Mouse (Mus musculus) mature B cell (primary cell): ENCODE measurements around the gene Acadl.

Experiments used
- in situ Hi-C: fragments of 300-500 bp; cut with MboI; formaldehyde crosslinking; loops from 2 replicates; pipeline ENCODE4 v1.14.3; 2019

Gene Acadl

DNA sequence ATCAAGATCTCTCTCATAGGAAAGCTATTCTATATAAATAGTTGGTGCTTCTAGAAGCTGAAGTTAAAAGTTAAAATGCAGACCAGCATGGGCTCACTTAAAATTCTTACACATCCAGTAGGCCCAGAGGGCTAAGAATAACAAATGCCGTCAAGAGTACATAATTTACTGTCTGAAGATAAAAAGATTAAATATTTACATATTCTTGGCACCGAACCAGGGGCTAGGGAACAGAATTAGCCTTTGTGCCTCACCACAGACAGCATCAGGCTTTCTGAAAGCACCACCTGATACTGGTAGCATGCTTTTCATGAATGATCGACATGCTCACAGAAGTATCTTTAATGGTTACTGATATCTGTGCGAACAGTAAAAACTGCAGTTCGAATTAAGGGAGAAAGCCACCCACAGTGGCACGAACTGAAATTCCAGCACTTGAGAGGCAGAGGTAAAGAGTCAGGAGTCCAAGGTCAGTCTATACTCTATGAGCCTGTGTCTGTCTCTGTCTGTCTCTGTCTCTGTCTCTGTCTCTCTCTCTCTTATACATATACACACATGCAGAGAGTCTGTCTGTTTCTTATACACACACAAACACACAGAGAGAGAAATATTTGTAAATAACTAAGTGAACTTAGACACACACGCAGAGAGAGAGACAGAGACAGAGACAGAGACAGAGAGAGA is 23.2 kb downstream of the Acadl start:
- in situ Hi-C loops, result no loop called here

DNA sequence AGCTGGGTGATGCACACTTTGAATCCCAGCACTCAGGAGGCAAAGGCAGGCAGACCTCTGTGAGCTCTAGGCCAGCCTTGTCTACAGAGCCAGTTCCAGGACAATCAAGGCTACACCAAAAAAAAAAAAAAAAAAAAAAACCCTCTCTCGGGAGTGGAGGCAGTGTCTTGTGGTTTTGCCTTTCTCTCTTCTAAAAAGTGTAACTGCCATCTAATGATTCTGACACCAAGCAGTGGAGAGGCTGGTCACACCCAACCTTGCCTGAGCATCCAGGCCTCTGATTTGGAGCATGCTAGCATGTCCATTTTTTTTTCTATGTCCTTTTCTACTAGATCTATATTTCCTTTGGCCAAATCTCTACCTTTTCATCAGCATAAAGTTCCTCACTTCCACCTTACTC is 23.9 kb downstream of the Acadl start:
- in situ Hi-C loops, result no loop called here

- in situ Hi-C loops, result no loop called here
These were observed 24.7 kb downstream of the Acadl start for GRCm38 (mm10) chr1:66838184-66839042.

GRCm38 (mm10) chr1:66837207-66837606 is 25.9 kb downstream of the Acadl start:
- in situ Hi-C loops, result no loop called here

DNA sequence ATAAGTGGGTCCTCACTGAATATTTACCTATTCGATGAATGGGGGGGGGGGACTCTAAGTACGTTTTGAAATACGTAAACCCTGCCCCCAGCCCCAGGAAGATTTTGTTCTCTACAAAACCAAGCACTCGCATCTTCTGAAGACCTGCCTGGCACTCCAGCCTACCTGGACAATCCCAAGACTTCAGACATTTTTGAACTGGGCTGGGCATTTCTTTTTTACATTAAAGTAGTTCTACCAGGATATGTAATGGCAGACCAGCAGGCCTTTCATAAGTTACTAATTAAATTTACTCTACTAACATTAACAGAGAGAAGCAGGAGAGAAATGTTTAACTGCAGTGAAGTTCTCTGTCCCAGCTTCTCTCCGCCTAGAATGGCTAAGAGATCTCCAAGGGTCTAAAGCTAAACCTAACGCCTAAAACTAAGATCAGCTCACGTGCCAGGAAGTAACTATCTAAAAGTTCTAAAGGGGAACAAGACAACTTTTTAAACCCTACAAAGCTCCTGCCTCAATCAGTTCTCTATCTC is 30.4 kb downstream of the Acadl start:
- in situ Hi-C loops, result no loop called here

DNA sequence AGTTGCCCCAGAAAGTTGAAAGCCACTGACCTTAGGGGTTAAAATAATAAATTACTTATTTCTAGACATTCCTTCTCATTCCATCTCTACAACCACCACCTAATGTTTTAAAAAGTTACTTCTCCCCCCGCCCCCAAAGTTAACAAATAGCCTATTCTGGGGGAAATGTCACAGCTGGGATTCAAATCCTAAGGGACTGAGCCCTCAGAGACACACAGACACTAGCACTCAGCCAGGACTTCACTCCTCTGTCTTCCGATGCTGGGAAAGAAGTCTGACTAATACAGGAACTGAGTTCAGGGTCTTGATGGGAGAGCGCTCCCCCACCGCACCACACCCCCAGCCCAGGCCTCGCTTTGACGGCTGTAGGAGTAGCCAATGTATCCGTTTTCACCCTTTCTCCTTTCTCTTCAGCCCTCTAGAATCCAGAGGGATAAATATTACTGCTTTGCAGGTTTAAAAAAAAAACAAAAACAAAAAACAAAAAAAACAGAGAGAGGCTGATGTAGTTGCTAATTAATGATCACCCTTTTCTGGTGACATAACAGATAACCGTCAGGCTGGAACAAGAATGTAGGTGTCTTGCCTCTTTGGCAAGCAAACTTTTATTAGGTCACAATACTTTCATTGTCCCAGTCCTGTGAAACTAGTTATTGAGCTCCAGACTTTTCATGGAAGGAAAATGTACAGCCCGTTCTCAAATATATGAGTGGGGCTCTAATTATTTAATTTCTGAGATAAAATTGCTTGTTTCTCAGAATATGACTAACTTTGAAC is 31.1 kb downstream of the Acadl start:
- in situ Hi-C loops, result no loop called here

GRCm38 (mm10) chr1:66829400-66830080 is 33.5 kb downstream of the Acadl start:
- in situ Hi-C loops, result no loop called here

DNA sequence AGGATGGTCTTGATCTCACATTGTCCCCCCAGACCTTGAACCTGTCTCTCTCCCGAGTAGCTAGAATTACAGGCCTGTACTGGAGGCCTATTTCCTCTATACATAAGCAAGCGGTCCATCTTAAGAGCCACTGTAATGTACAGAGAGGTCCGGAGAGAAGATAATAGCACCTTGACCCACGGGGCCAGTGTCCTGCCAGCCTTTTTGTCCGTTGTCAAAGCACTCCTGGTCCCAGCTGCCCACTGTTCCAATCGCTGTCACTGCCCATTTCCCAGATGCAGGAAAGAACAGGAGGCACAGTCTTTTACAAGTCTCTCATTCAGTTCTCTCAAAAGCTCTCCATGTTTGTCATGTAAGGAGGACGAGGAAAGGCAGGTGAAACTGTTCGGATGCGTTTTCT is 41.1 kb downstream of the Acadl start:
- in situ Hi-C loops, result no loop called here

- in situ Hi-C loops, result no loop called here
These were observed 42.8 kb downstream of the Acadl start for GRCm38 (mm10) chr1:66820241-66820640.

DNA sequence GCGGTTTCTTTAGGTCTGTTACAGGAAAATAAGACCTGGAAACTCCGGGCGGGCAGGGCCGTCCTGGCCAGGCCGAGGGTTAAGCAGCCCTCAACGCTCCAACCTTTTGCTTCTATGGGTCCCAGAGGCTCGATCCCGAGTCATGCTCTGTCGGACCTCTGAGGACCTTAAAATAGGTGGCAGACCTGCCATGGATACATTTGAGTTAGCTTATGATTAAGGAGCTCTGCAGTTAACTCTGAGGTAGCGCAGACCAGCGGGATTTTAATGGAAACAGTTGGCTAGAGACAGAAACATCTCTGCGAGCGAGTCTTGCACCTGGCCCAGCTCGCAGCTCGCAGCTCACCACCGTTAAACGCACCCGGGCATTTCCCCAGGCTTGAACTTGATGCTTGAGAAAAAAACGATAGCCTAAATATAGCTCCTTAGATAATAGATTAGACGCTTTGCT is 45.2 kb downstream of the Acadl start:
- in situ Hi-C loops, result no loop called here

DNA sequence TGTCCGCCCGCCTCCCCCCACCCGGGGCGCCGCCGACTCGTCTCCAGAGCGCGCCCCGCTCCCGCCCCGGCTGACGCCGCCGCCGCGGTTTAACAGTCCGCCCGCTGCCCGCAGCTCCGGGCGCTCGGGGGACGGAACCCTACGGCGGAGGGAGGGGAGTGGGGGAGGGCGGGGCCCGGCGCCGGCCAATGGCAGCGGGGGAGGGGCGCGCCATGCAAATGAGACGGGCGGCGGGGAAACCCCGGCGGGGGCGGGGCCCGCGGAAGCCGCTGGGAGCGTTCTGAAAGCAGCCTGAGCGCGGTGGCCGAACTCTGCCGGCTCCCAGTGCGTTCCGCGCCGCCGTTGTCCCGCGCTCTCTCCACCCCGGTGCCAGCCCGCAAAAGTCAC is 45.6 kb downstream of the Acadl start, which contains the start of gene Kansl1l:
Kansl1l (minus strand) TSS at position 110 of the 387 bp plus-strand sequence.
- in situ Hi-C loops, result no loop called here

GRCm38 (mm10) chr1:66816837-66817452 is 46.1 kb downstream of the Acadl start:
- in situ Hi-C loops, result no loop called here

- in situ Hi-C loops, result no loop called here
These were observed 46.9 kb downstream of the Acadl start for GRCm38 (mm10) chr1:66815941-66816777.

GRCm38 (mm10) chr1:66814756-66815155 is 48.3 kb downstream of the Acadl start:
- in situ Hi-C loops, result no loop called here

GRCm38 (mm10) chr1:66813191-66813590 is 49.9 kb downstream of the Acadl start:
- in situ Hi-C loops, result no loop called here

DNA sequence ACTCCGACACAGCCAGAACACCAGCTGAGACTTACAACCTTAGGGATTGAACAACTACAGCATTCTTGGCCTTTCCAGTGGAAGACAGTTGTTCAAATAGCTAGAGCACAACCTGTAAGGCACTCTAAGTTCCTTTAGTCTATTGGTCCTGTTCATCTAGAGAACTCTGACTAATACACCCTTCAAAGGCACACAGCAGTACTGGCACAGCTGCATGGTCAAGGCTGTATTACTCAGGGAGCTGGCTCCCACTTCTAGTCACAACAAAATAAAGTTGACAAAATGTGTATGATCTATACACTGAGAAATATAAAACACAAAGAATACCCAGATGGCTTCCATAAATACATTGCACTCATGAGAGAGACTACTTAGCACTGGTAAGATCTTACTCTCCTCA is 56.3 kb downstream of the Acadl start:
- in situ Hi-C loops, result no loop called here

DNA sequence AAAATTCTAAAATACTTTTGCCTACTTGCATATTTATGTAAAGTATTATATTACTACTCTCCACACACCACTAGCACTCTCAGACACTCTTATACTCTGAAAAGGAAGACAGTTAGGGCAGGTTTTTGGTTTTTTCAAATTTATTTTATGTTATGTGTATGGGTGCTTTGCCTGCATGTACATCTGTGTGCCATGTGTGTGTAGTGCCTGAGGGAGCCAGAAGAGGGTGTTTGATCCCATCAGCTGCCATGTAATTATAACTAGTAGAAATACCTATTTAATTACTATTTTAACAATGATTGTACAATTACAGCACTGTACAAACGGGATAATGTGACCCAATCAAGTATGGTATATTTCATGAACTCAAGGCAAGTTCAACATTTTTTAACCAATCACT is 57.7 kb downstream of the Acadl start:
- in situ Hi-C loops, result no loop called here

- in situ Hi-C loops, result no loop called here
These were observed 58.4 kb downstream of the Acadl start for GRCm38 (mm10) chr1:66804710-66805109.

DNA sequence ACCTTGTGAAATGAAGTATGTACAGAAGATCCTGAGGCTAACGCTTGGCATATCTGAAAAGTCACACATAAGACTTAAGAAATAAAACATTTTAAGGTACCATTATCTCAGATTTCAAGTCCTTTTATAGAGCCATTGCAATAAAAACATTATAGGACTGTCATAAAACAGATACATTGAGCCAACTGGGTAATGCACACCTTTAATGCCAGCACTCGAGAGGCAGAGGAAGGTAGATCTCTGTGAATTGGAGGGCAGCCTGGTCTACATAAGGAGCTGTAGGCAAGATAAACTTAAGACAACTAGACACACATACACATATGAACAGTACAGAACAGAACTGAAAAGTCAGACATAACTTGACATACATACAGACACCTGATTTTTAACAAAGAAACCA is 65.1 kb downstream of the Acadl start:
- in situ Hi-C loops, result no loop called here

DNA sequence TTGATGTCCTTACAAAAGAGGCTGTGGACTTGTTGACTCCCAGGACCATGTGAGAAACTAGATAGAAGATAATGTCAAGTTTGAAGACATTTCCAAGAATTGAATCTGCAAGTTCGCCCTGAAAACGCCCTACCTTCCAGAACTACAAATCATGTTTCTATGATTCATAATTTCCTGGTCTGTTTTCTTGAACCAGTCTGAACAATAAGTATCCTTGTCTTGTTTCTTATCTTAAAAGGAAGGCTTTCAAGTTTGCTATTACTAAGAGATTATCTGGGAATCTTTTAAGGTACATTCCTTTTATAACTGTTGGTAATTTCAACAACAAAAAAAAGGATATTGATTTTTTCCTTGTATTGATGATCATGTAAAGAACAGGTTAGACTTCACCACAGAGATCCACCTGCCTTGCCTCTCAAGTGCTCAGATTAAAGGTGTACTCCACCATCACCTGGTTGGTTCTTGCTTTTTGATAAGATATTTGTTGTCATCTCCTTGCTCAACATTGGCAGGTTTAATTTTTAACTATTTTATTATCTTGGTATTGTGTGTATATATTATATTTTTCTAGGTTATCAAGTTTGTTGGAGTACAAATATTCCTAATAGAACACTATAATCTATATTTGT is 70.1 kb downstream of the Acadl start:
- in situ Hi-C loops, result no loop called here
